Mouse (Mus musculus) right cerebral cortex, adult 18-20 months (tissue): ENCODE data around the gene Khdrbs1.
"Not testable (repeated sequence)": the region's sequence is repeated elsewhere in the genome, so short reads cannot be mapped to it uniquely, and the experiment has no call there.

Experiments
- DNase-seq: peaks from one replicate; pipeline ENCODE4 v3.0.0; 2022; ENCODE audit warnings: mixed read lengths

Gene Khdrbs1

GRCm38 (mm10) chr4:129743010-129743390 lies 897 bp upstream of the Khdrbs1 start:
- DNase-seq = peak; percentile 13

GRCm38 (mm10) chr4:129741974-129742231 lies 200 bp downstream of the Khdrbs1 start:
- no peak for DNase-seq

- peak; percentile 21 for DNase-seq
Observed at GRCm38 (mm10) chr4:129741251-129741973, 691 bp downstream of the Khdrbs1 start.

GRCm38 (mm10) chr4:129739111-129739645 lies 2.9 kb downstream of the Khdrbs1 start:
- no peak for DNase-seq

GRCm38 (mm10) chr4:129736173-129736572 lies 5.9 kb downstream of the Khdrbs1 start:
- DNase-seq = no peak

GRCm38 (mm10) chr4:129735485-129735884 lies 6.6 kb downstream of the Khdrbs1 start:
- DNase-seq = not testable (repeated sequence)

- DNase-seq = no peak
Observed at GRCm38 (mm10) chr4:129731423-129731822, 10.7 kb downstream of the Khdrbs1 start.

- DNase-seq = peak; percentile 50
Observed at GRCm38 (mm10) chr4:129716310-129716709, 25.8 kb downstream of the Khdrbs1 start.

- no peak for DNase-seq
Observed at GRCm38 (mm10) chr4:129709486-129710129, 32.5 kb downstream of the Khdrbs1 start.

GRCm38 (mm10) chr4:129706750-129707149 lies 35.4 kb downstream of the Khdrbs1 start:
- no peak for DNase-seq

GRCm38 (mm10) chr4:129702454-129702853 lies 39.6 kb downstream of the Khdrbs1 start:
- peak; percentile 90 for DNase-seq

GRCm38 (mm10) chr4:129701503-129702377 lies 40.4 kb downstream of the Khdrbs1 start:
- DNase-seq = peak; percentile 88

- not testable (repeated sequence) for DNase-seq
Observed at GRCm38 (mm10) chr4:129700661-129701060, 41.4 kb downstream of the Khdrbs1 start.

GRCm38 (mm10) chr4:129700216-129700615 lies 41.9 kb downstream of the Khdrbs1 start:
- DNase-seq = no peak

- DNase-seq = no peak
Observed at GRCm38 (mm10) chr4:129697191-129697590, 44.9 kb downstream of the Khdrbs1 start.

GRCm38 (mm10) chr4:129696158-129696985 lies 45.7 kb downstream of the Khdrbs1 start, which contains the start of gene Tmem39b:
Gene Tmem39b, minus strand, starts transcription at chr4:129696838.
- peak; percentile 94 for DNase-seq

- no peak for DNase-seq
Observed at GRCm38 (mm10) chr4:129695815-129696157, 46.3 kb downstream of the Khdrbs1 start.

GRCm38 (mm10) chr4:129684531-129684930 lies 57.6 kb downstream of the Khdrbs1 start:
- DNase-seq = no peak

- no peak for DNase-seq
Observed at GRCm38 (mm10) chr4:129683901-129684493, 58.1 kb downstream of the Khdrbs1 start.

- no peak for DNase-seq
Observed at GRCm38 (mm10) chr4:129681837-129682236, 60.3 kb downstream of the Khdrbs1 start.

GRCm38 (mm10) chr4:129672878-129673449 lies 69.1 kb downstream of the Khdrbs1 start:
- no peak for DNase-seq
